Mouse (Mus musculus) stomach, postnatal 0 days (tissue): Measurements from ENCODE around the gene Slco2a1.

ENCODE experiments used
- CTCF ChIP-seq: IDR thresholded peaks from 2 replicates; pipeline ENCODE4 v1.5.1; 2016; ENCODE audit warnings: antibody characterized with exemption, low read depth, mild to moderate bottlenecking, moderate library complexity
- EP300 ChIP-seq: optimal IDR thresholded peaks from 2 replicates; pipeline ENCODE3; 2016; ENCODE audit warnings: antibody characterized with exemption

DNA sequence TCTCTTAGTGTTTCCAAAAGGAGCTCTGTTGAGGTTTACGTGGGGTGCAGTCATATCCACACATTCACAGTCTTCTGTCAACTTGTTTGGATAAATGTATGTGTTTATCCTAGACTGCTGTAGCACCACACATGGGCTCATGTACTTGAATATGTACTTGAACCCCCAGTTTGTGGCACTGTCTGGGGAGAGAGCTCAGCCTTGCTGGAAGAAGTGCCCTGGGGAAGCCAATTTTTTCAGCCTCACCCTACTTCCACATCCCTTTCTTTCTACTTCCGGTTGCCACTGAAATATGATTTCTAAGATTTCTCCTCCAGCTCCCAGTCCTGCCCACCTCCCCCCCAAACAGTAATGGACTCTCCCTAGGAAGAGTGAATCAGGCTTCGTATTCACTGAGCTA lies 105.2 kb downstream of the Slco2a1 start:
- TF ChIP-seq CTCF = no peak
- TF ChIP-seq EP300 = no peak
